Mouse (Mus musculus) liver, adult 2 months (tissue): ENCODE data around the gene 2410137M14Rik.

Experiments
- CTCF ChIP-seq: fragments of 200-500 bp; IDR thresholded peaks from 2 replicates; pipeline ENCODE4 v1.5.1; 2011; ENCODE audit warnings: low read depth, low read length, control low read depth
- POLR2A ChIP-seq: fragments of 200-500 bp; IDR thresholded peaks from 2 replicates; pipeline ENCODE4 v1.6.1; 2011; ENCODE audit warnings: low read length, control low read depth; ENCODE audit not compliant: insufficient read depth; ENCODE audit errors: extremely low read depth

- TF ChIP-seq CTCF, result no peak
- no peak for TF ChIP-seq POLR2A
Measured at GRCm38 (mm10) chr17:37011719-37012118, 30.7 kb upstream of the 2410137M14Rik start.
